Mouse (Mus musculus) retina, postnatal 1 day (tissue): ENCODE data around the gene Dnal1.
"Not testable (repeated sequence)": the region's sequence is repeated elsewhere in the genome, so short reads cannot be mapped to it uniquely, and the experiment has no call there.

Experiments used
- DNase-seq: peaks from one replicate; pipeline ENCODE4 v3.0.0-alpha.2; 2012

Dnal1 gene

DNA sequence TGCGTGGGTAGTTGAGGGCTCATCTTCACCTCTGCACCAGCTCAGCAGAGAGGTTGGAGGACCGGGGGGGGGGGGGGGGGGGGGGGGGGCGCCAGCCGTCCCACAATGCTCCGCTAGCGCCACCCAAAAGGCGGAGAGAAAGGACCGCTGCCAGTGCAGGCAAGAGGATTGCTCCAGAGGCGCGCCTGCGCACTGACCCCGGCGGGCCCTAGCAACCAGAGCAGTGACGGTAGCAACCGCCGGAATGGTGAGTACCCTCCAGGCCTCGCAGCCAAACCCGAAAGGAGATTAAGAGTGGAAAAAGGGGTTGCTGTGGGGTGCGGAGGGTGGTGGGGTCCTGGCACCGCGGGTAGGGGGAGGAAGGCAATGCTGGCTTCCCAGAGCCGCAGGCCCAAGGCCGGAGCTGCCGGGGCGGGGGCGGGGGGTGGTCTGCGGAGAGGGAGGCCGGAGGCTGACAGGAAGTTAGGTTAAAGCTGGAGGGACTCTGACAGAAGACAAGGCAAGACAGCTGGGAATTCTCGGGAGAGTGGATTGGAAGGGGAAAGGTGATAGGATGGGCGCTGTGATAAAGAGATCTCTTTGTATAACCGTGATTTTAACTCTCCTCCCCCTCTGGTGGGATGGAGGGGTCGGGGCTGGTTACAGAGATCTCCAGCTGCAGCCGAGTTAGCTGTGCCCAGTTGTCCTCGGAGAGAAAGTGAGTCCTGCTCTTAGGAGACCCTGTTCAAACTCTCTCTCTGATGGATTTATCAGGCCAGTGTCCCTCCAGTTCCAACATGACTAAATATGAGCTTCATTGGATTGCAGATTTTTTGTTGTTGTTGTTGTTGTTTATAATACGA, at the start of gene Dnal1:
Dnal1 (plus strand) TSS at position 214 of the 842 bp plus-strand sequence.
- DNase-seq, result peak; percentile 96

DNA sequence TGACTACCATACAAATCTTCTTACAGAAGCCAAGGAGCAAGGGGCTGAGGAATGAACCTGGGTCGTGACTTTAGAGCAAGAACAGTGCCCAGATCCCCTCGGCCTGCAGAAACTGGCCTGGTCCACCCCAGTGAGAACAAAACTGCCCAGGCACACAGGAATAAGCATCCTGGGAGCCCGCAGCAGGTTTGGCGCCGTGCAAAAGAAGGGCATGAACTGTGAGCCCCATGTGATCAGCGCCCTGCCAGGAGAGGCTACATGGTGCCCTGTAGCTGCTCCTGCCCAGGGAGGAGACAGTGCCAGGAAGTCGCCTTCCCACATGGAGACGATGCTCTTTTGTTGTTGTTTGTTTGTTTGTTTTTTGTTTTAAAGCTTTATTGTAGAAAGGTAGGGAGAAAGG, 49.5 kb upstream of the Dnal1 start:
- DNase-seq, result no peak

DNA sequence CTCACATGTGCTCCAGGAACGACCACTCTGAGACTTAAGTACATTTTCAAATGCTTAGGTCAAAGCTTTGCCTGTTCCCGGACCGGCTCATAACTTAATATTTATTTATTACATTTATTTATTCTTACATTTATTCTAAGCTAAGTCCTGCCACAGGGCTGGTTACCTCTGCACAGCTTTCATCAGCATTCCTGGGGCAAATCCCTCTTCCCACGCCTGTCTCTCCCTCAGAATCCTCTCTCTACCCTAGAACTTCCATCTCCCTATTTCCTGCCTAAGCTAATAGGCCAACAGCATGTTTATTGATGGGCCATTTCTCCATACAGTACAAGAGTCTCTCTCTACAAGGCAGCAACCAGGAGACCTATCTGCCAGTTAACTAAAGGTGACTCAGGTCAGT, 46.4 kb upstream of the Dnal1 start:
- DNase-seq, result no peak

DNA sequence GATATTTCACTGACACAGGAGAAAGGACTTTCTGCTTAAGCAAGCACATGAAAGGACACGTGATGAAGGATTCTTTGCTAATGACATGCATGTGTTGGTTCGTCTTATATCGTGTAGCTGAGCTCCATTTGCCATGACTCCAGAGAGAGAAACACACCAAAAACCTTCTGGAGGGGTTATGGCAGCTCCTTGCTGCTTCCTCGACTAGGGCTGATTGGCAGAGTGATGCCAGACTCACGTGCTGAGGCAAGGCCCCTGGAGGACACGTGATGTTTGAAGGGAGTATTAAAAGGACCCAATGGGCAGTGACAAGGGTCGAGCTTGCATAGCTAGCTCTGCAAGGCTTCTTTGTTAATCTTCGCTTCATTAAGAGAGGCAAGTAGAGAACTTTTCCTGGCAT, 45.9 kb upstream of the Dnal1 start:
- DNase-seq, result no peak

DNA sequence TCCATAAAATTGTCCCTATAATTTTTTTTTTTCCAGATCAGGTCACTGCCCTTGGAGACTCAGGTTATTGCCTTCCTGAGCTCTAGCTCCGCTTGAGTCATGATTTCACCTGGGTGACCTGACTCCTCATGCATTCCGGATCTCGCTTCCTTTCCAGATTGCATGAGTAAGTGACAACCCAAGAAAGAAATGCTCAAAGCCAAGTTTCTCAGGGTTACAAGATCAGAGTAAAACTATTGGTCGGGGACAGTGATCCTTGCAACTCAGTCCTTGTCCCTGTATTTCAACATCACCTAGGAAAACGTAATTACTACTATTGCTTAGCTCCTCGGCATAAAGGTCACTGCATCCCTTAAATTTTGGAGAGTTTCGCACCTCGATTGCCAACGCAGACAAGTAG, 45.2 kb upstream of the Dnal1 start, which contains the start of gene Acot5:
Acot5 (plus strand) TSS at position 340 of the 400 bp plus-strand sequence.
- DNase-seq, result no peak

DNA sequence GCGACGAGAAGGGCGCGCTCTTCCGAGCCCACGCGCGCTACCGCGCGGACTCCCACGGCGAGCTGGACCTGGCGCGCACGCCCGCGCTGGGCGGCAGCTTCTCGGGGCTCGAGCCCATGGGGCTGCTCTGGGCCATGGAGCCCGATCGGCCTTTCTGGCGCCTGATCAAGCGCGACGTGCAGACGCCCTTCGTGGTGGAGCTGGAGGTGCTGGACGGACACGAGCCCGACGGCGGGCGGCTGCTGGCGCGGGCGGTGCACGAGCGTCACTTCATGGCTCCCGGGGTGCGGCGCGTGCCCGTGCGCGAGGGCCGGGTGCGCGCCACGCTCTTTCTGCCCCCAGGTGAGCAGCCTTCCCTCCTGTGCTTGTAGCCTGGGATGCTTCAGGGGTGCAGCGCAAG, 44.6 kb upstream of the Dnal1 start:
- DNase-seq, result peak; percentile 40

DNA sequence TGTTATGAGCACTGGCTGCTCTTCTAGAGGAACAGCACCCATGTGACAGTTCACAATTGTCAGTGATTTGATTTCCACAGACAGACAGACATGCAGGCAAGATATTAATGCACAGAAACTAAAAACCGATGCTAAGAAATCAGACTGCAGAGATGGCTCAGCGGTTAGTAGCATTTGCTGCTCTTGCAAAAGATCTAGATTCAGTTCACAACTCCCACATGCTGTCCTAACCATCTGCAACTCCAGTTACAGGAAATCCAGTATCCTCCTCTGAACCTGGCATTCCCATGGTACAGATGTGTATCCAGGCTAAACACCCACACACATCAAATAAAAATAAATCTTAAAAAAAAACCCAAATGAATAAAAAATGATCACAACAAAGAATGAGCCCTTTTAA, 42.5 kb upstream of the Dnal1 start:
- no peak for DNase-seq

DNA sequence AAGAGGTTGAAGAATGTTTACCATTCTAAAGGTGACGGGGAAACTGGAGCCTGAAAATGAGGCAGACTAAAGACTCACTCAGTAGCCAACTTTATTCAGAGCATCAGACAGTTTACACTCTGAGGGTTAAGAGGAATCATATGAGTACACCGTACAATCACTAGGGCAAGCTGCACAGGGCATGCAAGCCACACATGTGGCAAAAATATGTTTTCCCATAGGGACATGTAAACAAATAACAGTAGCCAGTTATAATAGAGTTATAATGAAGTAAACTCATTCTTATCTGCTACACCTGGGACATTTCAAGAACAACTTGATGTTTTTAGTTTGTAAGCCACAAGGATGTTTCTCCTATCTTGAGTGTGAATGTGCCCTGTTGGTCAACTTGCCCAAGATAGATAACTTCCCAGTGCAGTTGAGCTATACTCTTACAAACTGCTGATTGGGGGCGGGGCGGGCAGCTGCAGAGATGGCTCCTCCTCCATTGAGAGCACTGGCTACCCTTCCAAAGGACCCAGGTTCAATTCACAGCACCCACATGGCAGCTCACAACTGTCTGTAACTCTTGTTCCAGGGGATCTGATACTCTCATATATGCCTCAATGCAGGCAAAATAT, 36.7 kb upstream of the Dnal1 start:
- DNase-seq, result no peak

DNA sequence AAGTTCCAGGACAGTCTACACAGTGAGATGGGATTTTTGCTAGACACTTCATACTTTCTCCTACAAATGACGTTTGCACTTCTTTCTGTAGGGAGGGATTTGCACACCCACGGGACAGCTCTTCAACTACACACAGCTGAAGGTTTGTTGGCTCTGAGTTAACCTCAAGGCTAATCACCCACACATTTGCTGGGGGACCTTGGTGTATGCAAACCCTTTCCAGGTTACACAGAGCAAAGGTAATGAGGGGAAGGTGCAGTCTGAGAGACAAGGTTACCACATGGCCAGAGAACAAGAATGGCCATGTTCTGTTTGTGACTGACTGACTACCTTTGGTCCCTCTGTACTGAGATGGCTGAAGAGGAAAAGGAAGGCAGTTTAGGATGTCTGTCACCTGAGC, 30.3 kb upstream of the Dnal1 start:
- DNase-seq, result no peak

DNA sequence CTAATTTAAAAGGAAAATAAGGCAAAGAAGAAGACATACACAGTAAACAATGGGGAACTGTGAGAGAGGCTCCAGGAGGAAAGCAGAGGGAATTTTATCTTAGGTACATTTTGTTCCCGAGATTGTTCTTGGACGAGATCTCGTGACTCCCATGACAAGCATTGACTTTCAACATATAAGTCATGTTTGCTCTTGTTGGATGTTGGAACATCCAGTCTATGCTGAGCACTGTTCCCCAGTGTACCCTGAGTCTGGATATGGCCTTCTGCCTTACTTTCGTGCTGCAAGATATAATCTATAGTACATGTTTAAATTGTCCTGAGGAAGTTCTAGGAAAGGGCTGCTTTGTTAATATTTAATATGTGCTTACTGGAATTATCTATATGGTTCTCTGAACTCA, 29.6 kb upstream of the Dnal1 start:
- no peak for DNase-seq

DNA sequence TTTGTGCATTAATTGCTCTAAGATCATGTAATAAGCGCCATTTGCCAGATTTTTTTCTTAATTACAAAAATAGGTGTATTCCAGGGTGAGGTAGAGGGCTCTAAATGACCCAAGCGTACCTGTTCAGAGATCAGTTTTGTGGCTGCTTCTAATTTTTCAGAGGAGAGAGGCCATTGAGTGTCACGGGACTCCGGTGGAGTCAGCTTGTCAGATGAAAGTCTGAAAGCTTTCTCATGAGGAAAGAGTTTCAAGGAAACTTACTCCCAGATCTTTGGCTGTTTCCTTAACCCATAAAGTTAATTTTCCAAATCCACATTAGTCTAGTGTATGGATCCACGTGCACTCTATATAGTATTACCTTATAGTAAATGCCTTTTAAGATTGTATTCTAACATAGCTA, 19.5 kb upstream of the Dnal1 start:
- not testable (repeated sequence) for DNase-seq

DNA sequence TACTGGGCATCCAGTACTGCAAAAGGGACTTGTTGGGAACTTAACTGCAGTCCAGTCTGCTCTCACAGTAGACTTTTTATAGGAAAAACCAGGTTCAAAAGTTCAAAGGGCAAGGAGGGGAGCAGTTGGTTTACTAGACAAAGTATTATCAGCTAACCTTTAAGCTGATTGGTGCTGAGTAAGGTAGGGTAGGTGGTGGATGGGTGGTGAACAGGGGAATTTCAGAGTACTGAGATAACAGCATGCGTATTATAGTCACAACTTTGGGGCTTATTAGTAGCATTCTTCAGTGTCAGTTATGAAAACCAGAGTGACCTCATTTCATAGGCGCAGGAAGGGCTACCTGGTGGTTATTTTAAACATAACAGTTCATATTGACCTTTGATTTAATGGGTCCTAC, 14.6 kb upstream of the Dnal1 start:
- no peak for DNase-seq

DNA sequence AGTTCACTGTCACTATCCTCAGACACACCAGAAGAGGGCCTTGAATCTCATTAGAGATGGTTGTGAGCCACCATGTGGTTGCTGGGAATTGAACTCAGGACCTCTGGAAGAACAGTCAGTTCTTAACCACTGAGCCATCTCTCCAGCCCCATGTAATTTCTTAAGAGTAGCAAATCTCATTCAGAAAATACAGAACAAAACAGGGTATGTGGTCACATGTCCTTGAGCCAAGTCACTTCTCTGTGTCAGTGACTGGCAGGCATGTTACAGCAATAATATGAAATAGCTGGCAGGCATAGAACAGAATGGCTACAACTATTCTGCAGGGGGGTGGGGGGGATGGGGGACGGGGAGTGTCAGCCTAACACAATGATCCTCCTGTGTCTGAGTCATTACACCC, 14.1 kb upstream of the Dnal1 start:
- peak; percentile 2 for DNase-seq

DNA sequence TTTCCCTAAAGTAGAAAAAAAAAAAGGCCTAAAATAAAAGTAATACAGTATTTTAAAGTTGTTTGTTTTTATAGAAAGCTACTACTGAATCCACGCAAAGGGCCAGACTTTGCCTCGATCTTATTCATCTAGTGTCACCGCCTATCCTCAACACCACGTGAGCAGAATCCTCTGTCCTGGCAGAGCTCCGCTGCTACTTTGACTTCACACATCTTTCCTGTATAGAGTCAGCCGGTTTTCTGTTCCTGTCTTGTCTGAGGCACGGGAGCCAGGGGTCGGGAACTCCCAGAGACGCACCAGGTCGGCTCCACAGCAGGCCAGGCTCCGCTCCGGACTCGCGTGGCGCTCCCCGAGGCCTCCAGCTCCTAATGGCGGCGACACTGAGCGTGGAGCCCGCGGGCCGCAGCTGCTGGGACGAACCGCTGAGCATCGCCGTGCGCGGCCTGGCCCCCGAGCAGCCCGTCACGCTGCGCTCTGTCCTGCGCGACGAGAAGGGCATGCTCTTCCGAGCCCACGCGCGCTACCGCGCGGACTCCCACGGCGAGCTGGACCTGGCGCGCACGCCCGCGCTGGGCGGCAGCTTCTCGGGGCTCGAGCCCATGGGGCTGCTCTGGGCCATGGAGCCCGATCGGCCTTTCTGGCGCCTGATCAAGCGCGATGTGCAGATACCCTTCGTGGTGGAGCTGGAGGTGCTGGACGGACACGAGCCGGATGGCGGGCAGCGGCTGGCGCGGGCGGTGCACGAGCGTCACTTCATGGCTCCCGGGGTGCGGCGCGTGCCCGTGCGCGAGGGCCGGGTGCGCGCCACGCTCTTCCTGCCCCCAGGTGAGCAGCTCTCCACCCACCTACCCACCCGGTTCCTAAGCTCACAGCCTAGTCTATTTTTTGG, 13.3 kb upstream of the Dnal1 start, which contains the start of gene Acot6:
Acot6 (plus strand) TSS at position 51 of the 889 bp plus-strand sequence.
- DNase-seq, result peak; percentile 71

DNA sequence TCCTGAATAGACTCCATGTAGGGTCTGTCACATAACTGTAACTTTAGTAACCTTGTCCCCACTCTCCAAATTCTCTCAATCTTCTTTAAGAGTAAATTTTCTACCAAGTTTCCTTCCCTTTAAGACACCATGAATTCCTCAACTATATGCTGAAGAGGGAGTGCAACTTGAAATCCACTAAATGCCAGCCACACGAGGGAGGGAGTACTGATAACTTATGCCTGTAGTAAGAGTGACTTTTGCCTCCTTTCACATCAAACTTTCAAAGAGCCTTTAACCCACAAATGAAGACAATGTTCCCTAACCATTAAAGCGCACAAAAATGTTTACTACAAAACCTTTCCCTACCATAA, 12.7 kb upstream of the Dnal1 start:
- no peak for DNase-seq

DNA sequence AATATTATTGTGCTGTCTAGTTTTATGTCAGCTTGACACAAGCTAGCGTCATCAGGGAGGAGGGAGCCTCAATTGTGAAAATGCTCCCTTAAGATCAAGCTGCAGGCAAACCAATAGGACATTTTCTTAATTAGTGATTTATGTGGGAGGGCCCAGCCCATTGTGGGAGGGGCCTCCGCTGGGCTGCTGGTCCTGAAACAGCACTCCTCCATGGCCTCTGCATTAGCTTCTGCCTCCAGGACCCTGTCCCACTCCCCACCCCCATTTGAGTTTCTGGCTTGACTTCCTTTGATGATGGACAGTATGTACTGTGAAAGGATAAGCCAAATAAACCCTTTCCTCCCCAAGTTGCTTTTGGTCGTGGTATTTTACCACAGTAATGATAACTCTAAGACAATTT, 7.2 kb upstream of the Dnal1 start:
- no peak for DNase-seq

DNA sequence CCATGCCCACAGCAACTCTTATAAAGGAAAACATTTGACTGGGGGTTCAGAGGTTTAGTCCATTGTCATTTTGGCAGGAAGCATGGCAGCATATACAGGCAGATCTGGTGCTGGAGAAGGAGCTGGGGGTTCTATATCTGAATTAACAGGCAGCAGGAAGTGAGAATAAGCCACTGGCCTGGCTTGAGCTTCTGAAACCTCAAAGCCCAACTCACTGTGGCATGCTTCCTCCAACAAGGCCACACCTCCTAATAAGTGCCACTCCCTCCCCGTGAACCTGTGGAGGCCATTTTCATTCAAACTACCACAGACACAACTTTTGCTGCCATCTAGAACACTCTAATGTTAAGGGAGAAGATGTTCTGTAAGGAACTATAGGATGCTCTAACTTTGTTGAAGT, 6.5 kb upstream of the Dnal1 start:
- DNase-seq, result no peak

DNA sequence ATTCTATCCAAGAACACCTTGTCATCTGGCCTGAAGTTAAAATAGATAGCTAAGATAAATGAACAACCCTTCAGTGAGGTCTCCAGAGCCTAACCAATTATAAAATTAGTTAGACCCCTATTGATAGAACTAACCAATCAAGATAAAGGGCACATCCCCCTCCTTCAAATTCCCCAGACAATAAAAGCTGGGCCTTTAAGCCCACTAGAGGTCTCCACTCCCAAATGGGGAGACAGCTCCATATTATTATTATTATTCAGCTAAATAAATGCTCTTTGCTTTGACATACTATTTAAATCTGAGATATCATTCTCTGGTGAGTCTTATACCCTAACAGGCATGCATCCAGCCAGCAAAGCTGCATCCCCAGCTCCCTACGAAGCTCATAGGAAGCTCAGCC, 4.2 kb upstream of the Dnal1 start:
- DNase-seq, result no peak

DNA sequence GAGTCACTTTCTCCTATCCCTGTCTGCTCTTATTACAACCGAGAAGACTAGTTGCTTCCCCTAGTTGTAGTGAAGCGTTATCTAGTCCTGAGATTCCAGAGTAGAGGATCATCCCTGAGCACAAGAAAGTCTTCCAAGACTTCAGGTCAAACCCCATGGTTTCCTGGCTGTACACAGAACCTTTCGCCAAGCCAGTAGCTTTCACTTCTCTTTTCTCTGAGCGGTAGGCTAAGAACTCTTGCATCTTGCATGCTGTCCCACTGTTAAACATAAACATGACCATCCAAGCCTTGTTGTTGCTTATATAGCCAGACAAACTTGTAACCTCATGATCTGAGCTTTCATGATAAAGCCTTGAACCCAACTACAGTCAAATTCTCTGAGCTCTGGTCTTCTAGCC, 3.4 kb upstream of the Dnal1 start:
- no peak for DNase-seq

DNA sequence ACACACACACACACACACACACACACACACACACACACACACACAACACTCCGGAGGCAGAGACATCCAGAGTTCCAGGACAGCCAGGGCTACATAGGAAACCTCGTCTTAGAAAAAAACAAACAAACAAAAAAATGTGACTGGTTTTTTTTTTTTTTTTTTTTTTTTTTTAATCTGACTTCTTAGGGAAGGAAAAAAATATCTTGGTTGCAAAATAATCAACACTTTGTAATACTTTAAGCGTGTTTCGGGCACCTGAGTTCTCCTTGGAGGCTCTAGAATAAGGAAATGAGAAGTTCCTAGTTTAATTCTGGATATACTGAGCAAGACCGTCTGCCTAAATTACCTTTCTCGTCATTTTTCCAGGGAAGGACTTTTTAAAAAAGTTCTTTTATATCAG, 490 bp upstream of the Dnal1 start:
- DNase-seq, result no peak

DNA sequence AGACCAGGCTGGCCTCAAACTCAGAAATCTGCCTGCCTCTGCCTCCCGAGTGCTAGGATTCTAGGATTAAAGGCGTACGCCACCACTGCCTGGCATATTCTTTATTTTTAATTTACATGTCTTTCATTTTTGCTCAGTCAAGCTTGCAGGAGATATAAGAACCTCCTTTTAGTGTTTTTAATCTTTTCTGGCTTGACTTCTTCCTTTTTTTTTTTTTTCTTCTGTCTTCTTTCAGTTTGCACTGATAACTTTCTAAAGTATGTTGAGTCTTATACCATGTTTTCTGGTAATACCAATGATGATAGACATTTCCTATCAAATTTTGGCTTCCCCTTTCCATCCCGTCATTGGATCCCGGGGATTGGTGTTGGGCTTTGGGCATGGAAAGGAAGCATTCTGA, 5.4 kb downstream of the Dnal1 start:
- DNase-seq, result no peak

DNA sequence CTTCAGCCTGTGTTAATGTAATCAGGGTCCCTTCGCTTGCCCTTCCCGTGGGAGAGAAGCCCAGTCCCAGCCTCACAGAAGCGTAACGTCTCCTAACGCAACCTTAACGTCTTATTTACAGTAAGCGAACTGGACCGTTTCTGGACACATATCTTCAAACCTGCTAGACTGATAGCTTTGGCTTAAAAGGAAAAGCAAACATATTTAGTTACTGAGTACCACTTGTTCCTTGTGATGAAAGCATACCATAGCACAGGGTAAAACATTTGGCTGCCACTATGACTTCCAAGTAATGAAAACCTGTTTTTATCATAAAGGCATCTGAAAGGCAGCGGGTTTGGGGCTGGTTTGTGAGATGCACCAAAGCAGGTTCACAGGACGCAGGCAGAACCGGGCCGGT, 11.7 kb downstream of the Dnal1 start:
- no peak for DNase-seq

DNA sequence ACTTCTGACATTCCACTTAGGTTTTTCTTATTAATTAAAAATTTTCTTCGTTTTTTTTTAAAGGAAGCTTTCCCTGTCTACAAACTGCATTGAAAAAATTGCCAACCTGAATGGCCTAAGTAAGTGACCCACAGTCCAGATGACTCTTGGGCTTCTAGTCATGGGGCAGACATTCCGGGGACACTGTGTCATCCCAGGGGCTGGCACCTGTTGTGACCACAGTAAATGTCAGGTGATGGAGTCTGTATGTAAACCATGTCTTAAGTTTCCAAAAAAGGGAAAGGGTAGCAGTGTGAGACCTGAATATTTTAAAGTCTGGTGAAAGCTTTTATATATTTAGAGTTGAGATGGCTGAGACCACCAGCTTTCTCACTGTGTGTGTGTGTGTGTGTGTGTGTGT, 12.7 kb downstream of the Dnal1 start:
- no peak for DNase-seq

DNA sequence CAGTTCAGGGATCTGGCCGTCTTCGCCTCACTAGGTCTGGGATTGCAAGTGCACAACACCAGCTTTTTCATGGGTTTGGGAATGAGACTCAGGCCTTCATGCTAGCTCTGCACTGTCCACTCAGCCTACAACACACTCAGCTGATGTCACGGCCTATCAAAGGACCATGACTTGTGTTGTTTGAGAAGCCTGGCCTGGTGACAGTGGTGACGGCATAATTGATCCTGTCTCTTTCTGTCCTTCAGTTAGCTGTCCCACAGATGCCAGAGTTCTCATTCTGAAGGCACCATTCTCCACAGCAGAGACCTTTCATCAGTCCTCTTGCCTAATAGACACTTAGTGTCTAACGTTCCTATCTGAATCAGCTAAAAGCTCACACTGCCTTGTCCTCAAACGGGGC, 14.4 kb downstream of the Dnal1 start:
- DNase-seq, result no peak
